Mouse (Mus musculus): ENCODE data around the gene Unkl. TPM values are rescaled to one million over a fixed set of nuclear protein-coding genes. Genes with fewer than 3 reads are reported as not detected.
A peak's percentile ranks its signal among the peaks of the same experiment; 100 is the strongest.

Unkl gene
- polyA plus RNA-seq, 1 experiment = 1.8 TPM

DNA sequence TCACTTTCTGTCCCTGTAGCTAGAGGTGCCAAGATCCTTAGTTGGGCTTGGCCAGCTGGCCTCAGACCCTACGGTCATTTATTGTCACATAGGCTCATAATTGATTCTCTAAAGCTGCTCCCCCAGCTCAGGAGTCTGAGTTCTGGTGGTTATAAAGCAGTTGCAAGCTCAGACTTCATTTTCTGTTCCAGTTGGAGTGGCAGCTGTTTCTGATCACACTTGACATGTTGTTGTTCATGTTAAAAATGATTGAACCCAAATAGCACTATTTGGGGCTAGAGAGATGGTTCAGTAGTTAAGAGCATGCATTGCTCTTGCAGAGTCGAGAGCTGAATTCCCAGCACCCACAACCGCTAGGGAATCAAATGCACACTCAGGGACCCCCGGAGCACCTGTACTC, 21.8 kb downstream of the Unkl start:
- Histone ChIP-seq H3K27me3 (ENCODE audit: control insufficient read depth, insufficient read depth, insufficient read length) (no peaks in the 10 kb centered on the region), H3K36me3 (ENCODE audit: control insufficient read depth, insufficient read depth) (peaks cover 30% of the 10 kb centered on the region), H3K79me2 (ENCODE audit: control insufficient read depth, insufficient read depth) (no peaks in the 10 kb centered on the region), H3K79me3 (ENCODE audit: low read depth) (no peaks in the 10 kb centered on the region), H3ac (ENCODE audit: control insufficient read depth, insufficient read length, low read depth) (no peak overlapping the region), H3K4me3 (ENCODE audit: insufficient read depth, poor library complexity, severe bottlenecking) (no peak overlapping the region)
- TF ChIP-seq MYOG (IDR thresholded peaks at IDR 0.05; ENCODE audit: control insufficient read depth, extremely low read depth, insufficient read length) = no peak

DNA sequence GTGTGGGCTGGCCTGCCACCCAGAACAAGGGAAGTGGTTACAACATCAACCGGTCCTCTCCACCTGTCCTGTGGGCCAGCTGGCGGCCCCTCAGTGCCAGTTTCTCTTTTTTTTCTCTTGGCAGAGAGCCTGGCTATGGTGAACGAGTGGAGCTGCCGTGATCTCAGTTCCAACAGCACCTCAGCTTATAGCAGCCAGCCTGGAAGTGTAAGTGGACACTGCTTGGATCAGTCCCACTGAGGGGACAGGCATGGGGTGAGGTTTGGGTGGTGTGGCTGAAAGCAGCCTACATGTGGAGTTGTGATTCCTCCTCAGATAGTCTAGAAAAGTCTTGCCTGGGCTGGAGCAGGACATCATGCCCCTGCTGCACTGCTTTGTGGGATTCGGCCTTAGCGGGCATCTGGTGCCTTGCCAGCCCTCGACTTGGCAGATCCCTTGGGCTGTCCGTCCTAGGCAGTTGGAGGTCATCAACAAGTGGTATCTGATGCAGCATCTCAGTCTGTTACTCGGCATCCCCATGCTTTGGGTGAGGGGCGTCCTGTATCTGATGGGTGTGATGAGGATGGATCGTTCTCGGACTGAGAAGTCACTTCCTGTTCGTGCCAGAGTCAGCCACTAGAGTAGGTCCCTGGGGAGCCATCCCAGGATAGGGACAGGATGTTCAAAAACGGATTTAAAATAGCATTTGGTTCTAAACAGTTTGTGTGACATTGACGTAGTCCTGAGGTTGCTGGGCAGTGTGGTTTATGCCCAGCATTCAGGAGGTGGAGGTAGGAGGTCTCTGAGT, 22.7 kb downstream of the Unkl start:
- H3K4me3 ChIP-seq (ENCODE audit: insufficient read depth, poor library complexity, severe bottlenecking) = no peak overlapping the region

DNA sequence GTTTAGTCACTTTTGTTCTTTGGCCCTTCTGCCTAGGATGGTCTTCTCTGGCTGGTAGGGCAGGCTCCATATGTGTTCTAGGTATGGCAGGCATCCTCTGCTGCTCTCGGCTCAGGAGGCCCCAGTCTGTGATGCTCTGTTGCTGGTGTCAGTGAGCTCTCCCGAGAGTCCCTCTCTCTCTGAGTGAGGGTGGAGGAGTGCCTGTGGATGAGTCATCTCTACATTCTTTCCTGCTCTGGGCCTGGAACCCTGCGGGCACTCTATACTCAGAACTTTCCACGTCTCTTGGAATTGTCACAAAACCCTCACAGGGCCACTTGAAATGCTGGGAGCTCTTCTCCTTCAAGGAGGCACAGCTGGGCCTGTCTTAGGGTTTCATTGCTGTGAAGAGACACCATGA, 23.5 kb downstream of the Unkl start:
- Histone ChIP-seq H3K79me2 (ENCODE audit: control insufficient read depth, insufficient read depth) (no peaks in the 10 kb centered on the region), H3K79me3 (ENCODE audit: low read depth) (no peaks in the 10 kb centered on the region), H3K4me3 (ENCODE audit: insufficient read depth, poor library complexity, severe bottlenecking) (no peak overlapping the region), H3K27me3 (ENCODE audit: control insufficient read depth, insufficient read depth, insufficient read length) (no peaks in the 10 kb centered on the region), H3K36me3 (ENCODE audit: control insufficient read depth, insufficient read depth) (peaks cover 40% of the 10 kb centered on the region), H3ac (ENCODE audit: control insufficient read depth, insufficient read length, low read depth) (peak overlapping the region; percentile 6)
- TF ChIP-seq USF1 (IDR thresholded peaks at IDR 0.05; ENCODE audit: low read depth) = no peak
- no peak for TF ChIP-seq CEBPB (IDR thresholded peaks at IDR 0.05; ENCODE audit: low read depth)
- TF ChIP-seq MAX (IDR thresholded peaks at IDR 0.05) = peak; percentile 53

More for the DNA sequence above, 22.7 kb downstream of the Unkl start:
- Histone ChIP-seq H3K27me3 (ENCODE audit: control insufficient read depth, insufficient read depth, insufficient read length) (no peaks in the 10 kb centered on the region), H3K79me2 (ENCODE audit: control insufficient read depth, insufficient read depth) (no peaks in the 10 kb centered on the region), H3K79me3 (ENCODE audit: low read depth) (no peaks in the 10 kb centered on the region), H3ac (ENCODE audit: control insufficient read depth, insufficient read length, low read depth) (no peak overlapping the region), H3K36me3 (ENCODE audit: control insufficient read depth, insufficient read depth) (peaks cover 39% of the 10 kb centered on the region)
- TF ChIP-seq MYOD1 (IDR thresholded peaks at IDR 0.05; ENCODE audit: control insufficient read depth, insufficient read length, low read depth) = no peak

DNA sequence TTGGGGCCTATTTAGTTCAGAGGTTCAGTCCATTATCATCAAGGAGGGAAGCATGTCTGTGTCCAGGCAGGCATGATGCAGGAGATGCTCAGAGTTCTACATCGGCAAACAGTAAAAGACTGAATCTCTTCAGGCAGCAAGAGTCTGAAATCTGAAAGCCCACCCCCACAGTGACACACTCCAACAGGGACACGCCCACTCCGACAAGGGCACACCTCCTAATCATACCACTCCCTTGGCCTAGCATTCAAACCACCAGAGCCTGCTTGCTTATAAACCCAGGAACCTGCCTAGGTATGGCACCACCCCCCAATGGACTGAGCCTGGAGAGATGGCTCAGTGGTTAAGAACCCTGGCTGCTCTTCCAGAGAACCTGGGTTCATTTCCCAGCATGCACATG, 27.2 kb downstream of the Unkl start:
- H3ac ChIP-seq (ENCODE audit: control insufficient read depth, insufficient read length, low read depth) = no peak overlapping the region
- H3K79me2 ChIP-seq (ENCODE audit: control insufficient read depth, insufficient read depth) = no peaks in the 10 kb centered on the region
- H3K27me3 ChIP-seq (ENCODE audit: control insufficient read depth, insufficient read depth, insufficient read length) = no peaks in the 10 kb centered on the region
- peaks cover 29% of the 10 kb centered on the region for H3K36me3 ChIP-seq (ENCODE audit: control insufficient read depth, insufficient read depth)
- H3K4me3 ChIP-seq (ENCODE audit: insufficient read depth, poor library complexity, severe bottlenecking) = no peak overlapping the region
- no peak for TF ChIP-seq FOSL1 (IDR thresholded peaks at IDR 0.05; ENCODE audit: insufficient read depth, low read length, poor library complexity, severe bottlenecking)
- no peak for TF ChIP-seq MAX (IDR thresholded peaks at IDR 0.05)
- TF ChIP-seq MYOG (IDR thresholded peaks at IDR 0.05; ENCODE audit: control insufficient read depth, extremely low read depth, insufficient read length) = no peak
- TF ChIP-seq MYOD1 (IDR thresholded peaks at IDR 0.05; ENCODE audit: control insufficient read depth, insufficient read length, low read depth) = no peak
- TF ChIP-seq CEBPB (IDR thresholded peaks at IDR 0.05; ENCODE audit: low read depth) = no peak
- TF ChIP-seq USF1 (IDR thresholded peaks at IDR 0.05; ENCODE audit: low read depth) = no peak
- TF ChIP-seq CTCF (IDR thresholded peaks at IDR 0.05; ENCODE audit: control insufficient read depth, insufficient read depth, insufficient read length) = no peak
- H3K79me3 ChIP-seq (ENCODE audit: low read depth) = no peaks in the 10 kb centered on the region

DNA sequence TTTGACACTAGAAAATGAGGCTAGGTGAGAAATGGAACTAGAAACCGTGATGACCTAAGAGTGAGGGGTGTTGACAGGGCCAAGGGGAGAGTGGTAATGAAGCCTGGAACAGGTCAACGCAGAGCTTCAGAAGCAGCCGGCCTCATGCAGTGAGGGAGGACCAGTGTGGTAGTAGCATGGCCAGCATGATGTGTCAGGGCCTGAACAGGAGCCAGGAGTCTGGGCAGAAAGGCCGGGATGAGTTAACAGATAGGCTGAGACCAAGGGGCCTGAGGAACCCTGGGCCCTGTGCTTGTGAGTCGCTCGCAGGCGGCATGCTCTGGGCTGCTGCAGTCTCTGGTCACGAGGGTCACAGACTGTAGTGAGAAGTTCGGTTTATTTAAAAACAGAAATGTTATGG, 30.8 kb downstream of the Unkl start:
- Histone ChIP-seq H3K36me3 (ENCODE audit: control insufficient read depth, insufficient read depth) (peaks cover 19% of the 10 kb centered on the region), H3K79me2 (ENCODE audit: control insufficient read depth, insufficient read depth) (no peaks in the 10 kb centered on the region), H3K4me3 (ENCODE audit: insufficient read depth, poor library complexity, severe bottlenecking) (no peak overlapping the region), H3K27me3 (ENCODE audit: control insufficient read depth, insufficient read depth, insufficient read length) (no peaks in the 10 kb centered on the region), H3K79me3 (ENCODE audit: low read depth) (no peaks in the 10 kb centered on the region), H3ac (ENCODE audit: control insufficient read depth, insufficient read length, low read depth) (no peak overlapping the region)
- TF ChIP-seq MAX (IDR thresholded peaks at IDR 0.05) = no peak
- TF ChIP-seq USF1 (IDR thresholded peaks at IDR 0.05; ENCODE audit: low read depth) = no peak
- no peak for TF ChIP-seq CEBPB (IDR thresholded peaks at IDR 0.05; ENCODE audit: low read depth)
- no peak for TF ChIP-seq FOSL1 (IDR thresholded peaks at IDR 0.05; ENCODE audit: insufficient read depth, low read length, poor library complexity, severe bottlenecking)
- TF ChIP-seq MYOD1 (IDR thresholded peaks at IDR 0.05; ENCODE audit: control insufficient read depth, insufficient read length, low read depth) = no peak
- no peak for TF ChIP-seq MYOG (IDR thresholded peaks at IDR 0.05; ENCODE audit: control insufficient read depth, extremely low read depth, insufficient read length)
- TF ChIP-seq CTCF (IDR thresholded peaks at IDR 0.05; ENCODE audit: control insufficient read depth, insufficient read depth, insufficient read length) = no peak

DNA sequence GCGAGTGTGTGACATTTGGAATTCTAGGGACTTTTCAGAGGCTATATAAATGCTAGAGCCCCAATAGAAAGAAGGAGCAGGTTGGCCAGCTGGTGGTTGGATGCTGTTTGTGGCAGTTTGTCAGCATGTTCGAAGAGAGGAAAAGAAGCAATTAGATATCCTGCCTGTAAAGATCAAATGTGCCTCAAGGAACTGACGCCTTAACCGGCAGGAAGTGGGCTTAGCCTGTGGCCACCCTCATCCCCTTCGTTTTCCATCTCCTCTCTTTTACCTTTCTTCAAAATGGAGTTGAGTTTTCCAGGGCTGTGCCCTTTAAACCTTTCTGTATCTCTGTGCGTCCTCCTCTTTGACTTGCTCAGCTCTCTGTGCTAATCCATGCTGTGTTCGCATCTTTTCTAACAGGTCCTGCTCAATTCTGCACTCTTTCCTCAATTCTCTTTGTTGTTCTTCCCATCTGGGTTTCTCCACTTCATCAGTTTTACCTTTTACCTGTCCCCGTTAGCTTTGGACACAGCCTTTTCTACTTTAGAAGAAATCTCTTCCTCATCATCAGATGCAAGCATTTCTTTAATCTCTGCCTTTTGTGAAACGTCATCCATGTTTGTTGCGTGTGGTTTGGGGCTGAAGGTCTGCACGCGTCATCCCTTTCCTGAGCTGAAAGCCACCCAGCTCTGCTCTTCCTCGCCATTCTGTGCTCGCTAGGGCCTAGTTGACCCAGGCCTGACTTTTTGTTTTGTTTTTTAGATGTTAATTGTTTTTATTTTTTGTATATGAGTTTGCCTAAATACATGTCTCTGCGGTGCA, 31.5 kb downstream of the Unkl start:
- no peak overlapping the region for H3ac ChIP-seq (ENCODE audit: control insufficient read depth, insufficient read length, low read depth)
- H3K79me2 ChIP-seq (ENCODE audit: control insufficient read depth, insufficient read depth) = no peaks in the 10 kb centered on the region
- no peak overlapping the region for H3K4me3 ChIP-seq (ENCODE audit: insufficient read depth, poor library complexity, severe bottlenecking)
- H3K36me3 ChIP-seq (ENCODE audit: control insufficient read depth, insufficient read depth) = peaks cover 12% of the 10 kb centered on the region
- H3K79me3 ChIP-seq (ENCODE audit: low read depth) = no peaks in the 10 kb centered on the region
- H3K27me3 ChIP-seq (ENCODE audit: control insufficient read depth, insufficient read depth, insufficient read length) = no peaks in the 10 kb centered on the region
- TF ChIP-seq MYOD1 (IDR thresholded peaks at IDR 0.05; ENCODE audit: control insufficient read depth, insufficient read length, low read depth) = no peak
- no peak for TF ChIP-seq CEBPB (IDR thresholded peaks at IDR 0.05; ENCODE audit: low read depth)
- TF ChIP-seq MYOG (IDR thresholded peaks at IDR 0.05; ENCODE audit: control insufficient read depth, extremely low read depth, insufficient read length) = no peak
- no peak for TF ChIP-seq CTCF (IDR thresholded peaks at IDR 0.05; ENCODE audit: control insufficient read depth, insufficient read depth, insufficient read length)
- no peak for TF ChIP-seq USF1 (IDR thresholded peaks at IDR 0.05; ENCODE audit: low read depth)
- no peak for TF ChIP-seq MAX (IDR thresholded peaks at IDR 0.05)

Measured in C2C12 (cell line).